Mouse (Mus musculus): ENCODE measurements around the gene Ndufaf2.

Gene Ndufaf2

DNA sequence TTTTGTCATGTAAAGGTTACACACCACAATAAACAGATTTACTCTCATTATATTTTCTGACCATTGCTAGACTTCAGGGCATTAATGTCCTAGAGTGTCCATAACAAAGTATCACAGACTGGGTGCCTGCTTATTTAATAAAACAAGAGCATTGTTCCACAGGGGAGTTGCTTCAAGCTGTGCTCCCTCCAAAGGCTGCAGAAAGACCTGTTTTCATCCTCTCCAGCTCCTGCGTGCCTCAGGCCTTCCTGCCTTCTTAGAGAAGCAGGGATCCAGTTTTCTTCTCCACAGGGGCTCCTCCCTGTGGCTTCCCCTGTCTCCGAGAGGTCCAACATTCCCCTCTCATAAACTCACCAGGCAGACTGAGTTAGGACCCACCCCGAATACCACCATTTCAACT, 202.2 kb downstream of the Ndufaf2 start:
- no peak for DNase-seq

DNA sequence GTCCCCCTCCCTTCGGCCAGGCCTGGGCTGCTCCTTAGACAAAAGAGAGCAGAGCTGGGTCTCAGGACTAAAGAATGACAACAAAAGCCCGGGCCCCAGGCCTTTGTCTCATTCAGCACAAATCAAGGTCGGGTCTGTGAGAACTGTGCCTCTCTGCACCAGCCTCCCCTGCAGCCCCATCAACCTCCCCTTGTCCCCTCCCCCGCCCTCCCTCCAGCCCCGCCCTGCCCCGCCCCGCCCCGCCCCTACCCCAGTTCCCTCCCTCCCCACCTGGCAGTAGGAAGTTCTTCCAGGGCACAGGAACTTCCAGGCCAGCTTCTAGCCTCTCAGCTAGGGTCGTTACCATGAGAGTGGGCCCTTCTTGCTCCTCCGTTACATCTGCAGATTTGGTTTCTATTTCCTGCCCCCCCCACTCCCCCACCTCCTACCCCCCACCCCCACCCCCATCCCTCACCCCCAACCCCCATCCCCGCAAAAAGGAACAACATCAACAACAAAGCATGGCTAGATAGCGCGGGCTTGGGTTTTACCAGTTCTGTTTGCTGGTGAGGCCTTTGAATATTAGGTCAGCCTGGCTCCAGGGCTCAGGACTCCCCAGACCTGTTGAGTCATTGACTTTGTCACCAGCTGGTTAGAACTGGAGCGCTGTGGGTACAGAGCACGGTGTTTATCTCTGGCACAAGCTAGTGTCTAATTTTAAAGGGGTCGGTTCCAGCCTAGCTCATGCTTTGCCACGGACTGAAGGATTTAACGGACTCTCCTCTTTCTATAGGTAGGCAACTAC, 202.9 kb downstream of the Ndufaf2 start:
- peak; percentile 28 for DNase-seq

- DNase-seq = no peak
Observed at GRCm38 (mm10) chr13:107954445-107955261, 203.8 kb downstream of the Ndufaf2 start.

GRCm38 (mm10) chr13:107954100-107954444, 204.4 kb downstream of the Ndufaf2 start:
- no peak for DNase-seq

Measured in kidney, postnatal 14 days (tissue).